Mouse (Mus musculus): ENCODE results near the gene Mpst. TPM values are rescaled to one million over a fixed set of nuclear protein-coding genes. Genes with fewer than 3 reads are reported as not detected.

Gene Mpst
- polyA plus RNA-seq, 1 experiment from 2014 or later, result 1.8 TPM

GRCm38 (mm10) chr15:78405517-78406211 is 552 bp upstream of the Mpst start, which contains the start of gene Tst:
TSS of gene Tst (minus strand) at chr15:78405907.
- peaks cover 28% of the 10 kb centered on the region for H3K27me3 ChIP-seq
- WGBS, result 2% methylated on average over 34 of the region's 34 CpGs
- peaks cover 57% of the 10 kb centered on the region for H3K4me1 ChIP-seq
- H3K9ac ChIP-seq, result peak within 1 kb of the TSS; percentile 68
- H3K36me3 ChIP-seq, result no peaks in the 10 kb centered on the region
- H3K4me2 ChIP-seq (replicated peaks), result peak within 1 kb of the TSS; percentile 83
- ATAC-seq (ENCODE audit: low FRiP score), result peak; percentile 55
- peak within 1 kb of the TSS; percentile 90 for H3K27ac ChIP-seq
- peak within 1 kb of the TSS; percentile 59 for H3K4me3 ChIP-seq
- H3K9me3 ChIP-seq (replicated peaks), result no peaks in the 10 kb centered on the region

GRCm38 (mm10) chr15:78409570-78410052 is 3.4 kb downstream of the Mpst start:
- WGBS, result 6% methylated on average over 12 of the region's 12 CpGs
- ATAC-seq (ENCODE audit: low FRiP score), result no peak

DNA sequence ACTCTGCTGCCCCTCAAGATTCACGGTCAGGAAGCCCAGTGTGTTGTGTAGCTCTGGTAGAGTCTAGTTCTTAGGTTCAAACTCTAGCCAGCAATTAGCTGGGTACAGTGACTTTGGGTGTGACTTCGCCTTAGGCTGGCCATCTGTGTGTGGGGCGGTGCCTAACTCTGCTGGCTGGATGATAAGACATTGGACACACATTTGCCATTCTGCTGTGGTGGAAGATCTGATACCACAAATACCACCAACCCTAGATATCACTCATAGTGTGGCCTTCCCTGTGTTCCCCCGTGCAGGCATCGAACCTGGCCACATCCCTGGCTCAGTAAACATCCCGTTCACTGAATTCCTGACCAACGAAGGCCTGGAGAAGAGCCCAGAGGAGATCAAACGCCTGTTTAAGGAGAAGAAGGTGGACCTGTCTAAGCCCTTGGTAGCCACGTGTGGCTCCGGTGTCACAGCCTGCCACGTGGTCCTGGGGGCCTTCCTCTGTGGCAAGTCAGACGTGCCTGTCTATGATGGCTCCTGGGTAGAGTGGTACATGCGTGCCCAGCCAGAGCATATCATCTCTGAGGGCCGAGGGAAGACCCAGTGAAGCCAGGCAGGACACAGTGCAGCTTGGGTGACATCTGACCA is 7.0 kb downstream of the Mpst start:
- no peak overlapping the region for H3K27ac ChIP-seq
- peaks cover 14% of the 10 kb centered on the region for H3K4me1 ChIP-seq

More at GRCm38 (mm10) chr15:78409570-78410052, 3.4 kb downstream of the Mpst start:
- Histone ChIP-seq H3K27me3 (peaks cover 39% of the 10 kb centered on the region), H3K27ac (no peak overlapping the region), H3K36me3 (peaks cover 4% of the 10 kb centered on the region), H3K4me3 (peak overlapping the region; percentile 28), H3K4me2 (replicated peaks) (peak overlapping the region; percentile 52), H3K4me1 (peaks cover 35% of the 10 kb centered on the region), H3K9ac (no peak overlapping the region; the same call in 1 of the 2 replicates), H3K9me3 (replicated peaks) (no peaks in the 10 kb centered on the region)

DNA sequence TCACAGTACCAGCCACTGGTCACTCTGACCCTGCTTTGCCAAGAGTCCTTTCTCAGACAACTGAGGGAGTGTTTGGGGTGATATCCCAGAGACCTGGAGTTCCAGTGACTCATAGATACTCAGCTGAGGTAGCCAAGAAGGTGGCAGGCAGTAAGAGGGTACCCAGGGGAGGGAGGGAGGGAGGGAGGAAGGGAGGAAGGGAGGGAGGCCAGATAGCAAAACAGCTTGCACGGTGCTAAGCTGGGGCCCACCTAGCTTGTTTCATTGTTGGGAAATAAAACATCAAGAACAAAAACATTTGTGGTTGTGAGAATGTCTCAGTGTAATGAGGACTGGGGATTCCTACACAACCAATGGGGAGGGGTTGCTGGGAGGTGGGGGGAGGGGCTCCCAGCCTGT is 7.5 kb downstream of the Mpst start:
- no peak overlapping the region for H3K27ac ChIP-seq
- WGBS, result 47% methylated on average over 1 of the region's 1 CpGs
- peaks cover 31% of the 10 kb centered on the region for H3K27me3 ChIP-seq
- no peak overlapping the region for H3K4me3 ChIP-seq
- H3K4me2 ChIP-seq (replicated peaks), result no peak overlapping the region
- peaks cover 4% of the 10 kb centered on the region for H3K36me3 ChIP-seq
- H3K9me3 ChIP-seq (replicated peaks), result no peaks in the 10 kb centered on the region
- ATAC-seq (ENCODE audit: low FRiP score), result no peak
- H3K4me1 ChIP-seq, result peaks cover 14% of the 10 kb centered on the region
- H3K9ac ChIP-seq, result no peak overlapping the region

More for the DNA sequence above, 7.0 kb downstream of the Mpst start:
- H3K4me3 ChIP-seq, result no peak overlapping the region
- ATAC-seq (ENCODE audit: low FRiP score), result no peak
- no peaks in the 10 kb centered on the region for H3K9me3 ChIP-seq (replicated peaks)
- H3K36me3 ChIP-seq, result peaks cover 4% of the 10 kb centered on the region
- H3K4me2 ChIP-seq (replicated peaks), result no peak overlapping the region
- 86% methylated on average over 14 of the region's 14 CpGs for WGBS
- H3K9ac ChIP-seq, result no peak overlapping the region
- peaks cover 36% of the 10 kb centered on the region for H3K27me3 ChIP-seq

GRCm38 (mm10) chr15:78414157-78414556 is 7.9 kb downstream of the Mpst start:
- H3K36me3 ChIP-seq, result peaks cover 4% of the 10 kb centered on the region
- no peaks in the 10 kb centered on the region for H3K9me3 ChIP-seq (replicated peaks)
- peaks cover 14% of the 10 kb centered on the region for H3K4me1 ChIP-seq
- no peak overlapping the region for H3K4me2 ChIP-seq (replicated peaks)
- WGBS, result 94% methylated on average over 8 of the region's 8 CpGs
- ATAC-seq (ENCODE audit: low FRiP score), result no peak
- H3K27ac ChIP-seq, result no peak overlapping the region
- H3K9ac ChIP-seq, result no peak overlapping the region
- peaks cover 27% of the 10 kb centered on the region for H3K27me3 ChIP-seq
- no peak overlapping the region for H3K4me3 ChIP-seq

GRCm38 (mm10) chr15:78416937-78417336 is 10.7 kb downstream of the Mpst start:
- H3K4me3 ChIP-seq, result no peak overlapping the region
- no peak overlapping the region for H3K27ac ChIP-seq
- H3K4me2 ChIP-seq (replicated peaks), result no peak overlapping the region
- H3K27me3 ChIP-seq, result no peaks in the 10 kb centered on the region
- peak overlapping the region; percentile 8; the same call in 1 of the 2 replicates for H3K9ac ChIP-seq
- H3K36me3 ChIP-seq, result peaks cover 4% of the 10 kb centered on the region
- no peaks in the 10 kb centered on the region for H3K9me3 ChIP-seq (replicated peaks)
- ATAC-seq (ENCODE audit: low FRiP score), result no peak
- no peaks in the 10 kb centered on the region for H3K4me1 ChIP-seq
- WGBS, result 19% methylated on average over 4 of the region's 4 CpGs

- Histone ChIP-seq H3K9me3 (replicated peaks) (no peaks in the 10 kb centered on the region), H3K27me3 (peaks cover 3% of the 10 kb centered on the region), H3K4me2 (replicated peaks) (no peak overlapping the region), H3K4me1 (peaks cover 3% of the 10 kb centered on the region; the same call in 1 of the 2 replicates), H3K4me3 (no peak overlapping the region), H3K27ac (no peak overlapping the region), H3K9ac (no peak overlapping the region), H3K36me3 (no peaks in the 10 kb centered on the region)
- 85% methylated on average over 13 of the region's 13 CpGs for WGBS
- no peak for ATAC-seq (ENCODE audit: low FRiP score)
These were observed 14.2 kb downstream of the Mpst start for GRCm38 (mm10) chr15:78420395-78420794.

DNA sequence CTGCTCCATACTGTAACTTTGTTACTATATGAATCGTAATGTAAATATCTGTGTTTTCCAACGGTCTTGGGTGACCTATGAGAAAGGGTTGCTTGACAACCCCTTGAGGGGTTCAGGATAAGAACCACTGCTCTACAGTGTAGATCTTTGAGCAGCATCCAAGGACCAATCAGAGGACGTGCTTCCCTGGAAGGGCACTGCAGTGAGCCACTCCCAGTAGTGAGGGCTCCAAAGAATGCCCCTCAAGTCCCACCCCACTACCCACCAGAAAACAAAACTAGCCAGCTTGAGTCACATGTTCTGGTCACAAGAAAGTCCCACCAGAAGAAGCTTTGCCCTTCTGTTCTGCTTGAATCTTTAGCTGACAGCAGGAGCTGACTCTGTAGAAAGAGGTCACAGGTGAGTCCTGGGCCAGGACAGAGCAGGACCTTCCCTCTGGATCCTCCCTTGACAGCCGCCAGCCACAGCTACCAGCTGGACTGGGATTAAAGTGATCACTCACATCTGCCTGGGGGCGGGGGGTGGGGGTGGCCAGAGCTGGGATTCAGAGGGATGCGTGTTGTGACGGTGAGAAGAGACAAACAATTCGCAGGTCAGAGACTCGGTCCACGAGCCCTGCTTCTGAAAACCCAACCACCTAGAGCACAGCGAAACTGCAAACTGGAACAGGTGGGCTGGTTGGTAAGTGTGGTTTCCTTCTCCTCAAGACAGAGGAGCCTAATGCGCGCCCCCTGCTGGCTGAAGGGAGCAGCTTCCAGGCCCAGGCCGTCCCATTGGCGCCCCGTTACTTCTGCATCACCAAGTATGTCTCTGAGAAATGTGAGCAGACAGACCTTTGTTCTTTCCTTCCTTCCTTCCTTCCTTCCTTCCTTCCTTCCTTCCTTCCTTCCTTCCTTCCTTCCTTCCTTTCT is 16.1 kb downstream of the Mpst start:
- no peak overlapping the region for H3K4me3 ChIP-seq
- ATAC-seq (ENCODE audit: low FRiP score), result no peak
- no peaks in the 10 kb centered on the region for H3K36me3 ChIP-seq
- H3K9ac ChIP-seq, result no peak overlapping the region
- H3K27me3 ChIP-seq, result peaks cover 3% of the 10 kb centered on the region
- H3K4me2 ChIP-seq (replicated peaks), result no peak overlapping the region
- H3K4me1 ChIP-seq, result peaks cover 3% of the 10 kb centered on the region; the same call in 1 of the 2 replicates
- H3K9me3 ChIP-seq (replicated peaks), result no peaks in the 10 kb centered on the region
- 14% methylated on average over 16 of the region's 16 CpGs for WGBS
- no peak overlapping the region for H3K27ac ChIP-seq

- Histone ChIP-seq H3K9me3 (replicated peaks) (no peaks in the 10 kb centered on the region), H3K27me3 (peaks cover 3% of the 10 kb centered on the region), H3K4me3 (no peak overlapping the region), H3K4me1 (peaks cover 8% of the 10 kb centered on the region), H3K4me2 (replicated peaks) (no peak overlapping the region), H3K9ac (no peak overlapping the region), H3K36me3 (no peaks in the 10 kb centered on the region), H3K27ac (no peak overlapping the region)
- no peak for ATAC-seq (ENCODE audit: low FRiP score)
- 32% methylated on average over 11 of the region's 11 CpGs for WGBS
These were observed 18.3 kb downstream of the Mpst start for GRCm38 (mm10) chr15:78424507-78424906.

DNA sequence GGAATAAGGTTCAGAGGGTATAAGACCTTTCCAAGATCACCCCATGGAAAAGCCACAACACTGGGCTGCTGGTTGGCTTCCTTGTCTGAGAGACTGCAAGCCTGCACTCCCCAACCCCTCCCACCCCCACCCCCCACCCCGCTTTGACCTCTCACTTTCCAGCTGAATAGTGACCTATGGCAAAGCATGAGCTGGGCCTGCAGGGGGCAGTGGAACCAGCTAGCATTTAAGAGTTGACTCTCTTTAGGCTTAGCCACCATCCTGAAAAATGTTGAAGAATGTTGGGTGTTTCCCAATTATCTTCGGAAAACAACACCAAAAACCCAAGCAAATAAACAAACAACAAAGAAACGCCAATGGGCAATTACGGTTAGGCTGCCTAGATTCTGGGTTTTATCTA is 19.0 kb downstream of the Mpst start:
- no peaks in the 10 kb centered on the region for H3K9me3 ChIP-seq (replicated peaks)
- WGBS, result 58% methylated on average over 4 of the region's 4 CpGs
- H3K36me3 ChIP-seq, result peaks cover under 1% of the 10 kb centered on the region; the same call in 1 of the 2 replicates
- no peak for ATAC-seq (ENCODE audit: low FRiP score)
- no peak overlapping the region for H3K4me3 ChIP-seq
- peaks cover 16% of the 10 kb centered on the region for H3K4me1 ChIP-seq
- H3K27ac ChIP-seq, result no peak overlapping the region
- peaks cover 3% of the 10 kb centered on the region for H3K27me3 ChIP-seq
- H3K9ac ChIP-seq, result no peak overlapping the region
- H3K4me2 ChIP-seq (replicated peaks), result no peak overlapping the region

DNA sequence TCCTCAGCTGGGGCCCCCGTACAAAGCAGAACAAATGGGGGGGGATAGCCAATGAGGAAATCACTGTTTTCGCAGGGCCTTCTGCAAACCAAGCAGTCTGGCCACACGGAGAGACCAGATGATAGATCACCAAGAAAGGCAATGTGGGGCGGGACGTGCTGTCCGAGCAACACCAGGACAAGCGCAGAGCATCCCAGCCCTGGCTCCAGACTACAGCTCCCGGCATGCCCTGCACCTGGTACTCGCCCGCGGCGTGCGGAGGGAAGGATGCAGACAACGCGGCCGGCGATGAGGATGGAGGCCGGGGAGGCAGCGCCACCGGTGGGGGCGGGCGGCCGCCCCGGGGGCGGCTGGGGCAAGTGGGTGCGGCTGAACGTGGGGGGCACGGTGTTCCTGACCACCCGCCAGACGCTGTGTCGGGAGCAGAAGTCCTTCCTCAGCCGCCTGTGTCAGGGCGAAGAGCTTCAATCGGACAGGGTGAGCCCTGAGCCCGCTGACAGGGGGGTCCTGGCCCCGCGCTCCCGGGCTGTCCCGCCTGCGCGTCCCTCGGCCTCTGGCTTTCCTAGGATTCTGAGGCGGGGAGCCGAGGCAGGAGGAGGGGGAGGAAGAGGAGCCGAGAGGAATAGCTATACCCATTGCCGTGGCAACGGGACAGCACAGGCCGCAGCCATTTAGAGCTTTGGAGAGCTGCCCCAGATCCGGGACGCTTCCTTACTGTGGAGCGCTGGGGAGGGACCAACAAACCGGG is 22.3 kb downstream of the Mpst start, which contains the start of gene Kctd17:
Gene Kctd17, plus strand, starts transcription at position 174 of the 748 bp plus-strand sequence.
- Histone ChIP-seq H3K36me3 (peaks cover 28% of the 10 kb centered on the region), H3K27ac (peak within 1 kb of the TSS; percentile 76), H3K4me3 (peak within 1 kb of the TSS; percentile 56), H3K4me2 (replicated peaks) (peak within 1 kb of the TSS; percentile 80), H3K9me3 (replicated peaks) (no peaks in the 10 kb centered on the region), H3K4me1 (peaks cover 24% of the 10 kb centered on the region), H3K9ac (peak within 1 kb of the TSS; percentile 82), H3K27me3 (peaks cover 3% of the 10 kb centered on the region; the same call in 1 of the 2 replicates)
- peak; percentile 91 for ATAC-seq (ENCODE audit: low FRiP score)
- WGBS, result 1% methylated on average over 52 of the region's 52 CpGs

All from hindbrain, embryonic 12.5 days (tissue).